Comparison of ENCODE assay signal across 8 mouse cellular contexts in genomic region chr7:122066945-122067516, GRCm38 (mm10). TPM values are rescaled to one million over a fixed set of nuclear protein-coding genes. Genes with fewer than 3 reads are reported as not detected.
A peak's percentile ranks its signal among the peaks of the same experiment; 100 is the strongest.
DNase-seq lines count a peak whose midpoint lies in the region; ATAC-seq lines count a peak whose summit lies in the region.

TSS of gene Ubfd1 (plus strand) at chr7:122067175.
TSS of gene Ears2 (minus strand) at chr7:122067263.

- ATAC-seq in forebrain, embryonic 11.5 days (replicated peaks; ENCODE audit: low FRiP score) = peak; percentile 99
- ATAC-seq in heart, embryonic 16.5 days (replicated peaks; ENCODE audit: extremely low read depth, insufficient read depth, low FRiP score) = peak; percentile 98
- ATAC-seq in liver, embryonic 15.5 days (ENCODE audit: insufficient read depth) = peak; percentile 99
- peak; percentile 98 for ATAC-seq in neural tube, embryonic 12.5 days (ENCODE audit: low FRiP score, low read depth)

- under 1% methylated on average over 57 of the region's 60 CpGs for WGBS in forebrain, embryonic 11.5 days
- WGBS in heart, embryonic 16.5 days = under 1% methylated on average over 60 of the region's 60 CpGs
- under 1% methylated on average over 60 of the region's 60 CpGs for WGBS in liver, embryonic 15.5 days (ENCODE audit: insufficient replicate concordance)
- under 1% methylated on average over 60 of the region's 60 CpGs for WGBS in neural tube, embryonic 12.5 days

- H3K4me1 ChIP-seq in forebrain, embryonic 11.5 days (replicated peaks; ENCODE audit: control insufficient read depth, insufficient read depth, low read length) = peaks cover 10% of the 10 kb centered on the region; the same call in 1 of the 2 replicates
- H3K4me1 ChIP-seq in heart, embryonic 16.5 days (ENCODE audit: control insufficient read depth, insufficient read depth, low read length) = peaks cover 31% of the 10 kb centered on the region
- peaks cover 40% of the 10 kb centered on the region for H3K4me1 ChIP-seq in liver, embryonic 15.5 days (replicated peaks)
- H3K4me1 ChIP-seq in neural tube, embryonic 12.5 days = peaks cover 19% of the 10 kb centered on the region

- peak within 1 kb of the TSS; percentile 91 for H3K27ac ChIP-seq in forebrain, embryonic 11.5 days (ENCODE audit: low read depth, low read length)
- H3K27ac ChIP-seq in heart, embryonic 16.5 days (ENCODE audit: low read length) = peak within 1 kb of the TSS; percentile 87
- H3K27ac ChIP-seq in liver, embryonic 15.5 days (replicated peaks) = peak within 1 kb of the TSS; percentile 83
- peak within 1 kb of the TSS; percentile 88 for H3K27ac ChIP-seq in neural tube, embryonic 12.5 days

- peak; percentile 89 to 96 for DNase-seq in CD8-positive naive resting alpha-beta T cell, adult 2 months (ENCODE audit: low read depth in 2 of 2, low spot score in 2 of 2)
- peak; percentile 93 for DNase-seq in c-Kit-positive CD71-negative TER-119-negative erythroid progenitor cells, embryonic 14.5 days (ENCODE audit: low read depth)
- peak; percentile 98 for DNase-seq in forebrain, embryonic 11.5 days (ENCODE audit: low spot score)
- DNase-seq in kidney, postnatal 36 days = peak; percentile 96 to 97
- peak; percentile 96 for DNase-seq in telencephalon, adult 2 months (ENCODE audit: low read depth, low spot score)

- H3K9ac ChIP-seq in forebrain, embryonic 11.5 days (ENCODE audit: low read length) = peak within 1 kb of the TSS; percentile 96
- H3K9ac ChIP-seq in heart, embryonic 16.5 days (ENCODE audit: low read length) = peak within 1 kb of the TSS; percentile 97
- H3K9ac ChIP-seq in liver, embryonic 15.5 days = peak within 1 kb of the TSS; percentile 88
- peak within 1 kb of the TSS; percentile 97 for H3K9ac ChIP-seq in neural tube, embryonic 12.5 days

- peak within 1 kb of the TSS; percentile 98 for H3K4me3 ChIP-seq in forebrain, embryonic 11.5 days (ENCODE audit: low read depth, low read length)
- H3K4me3 ChIP-seq in heart, embryonic 16.5 days (ENCODE audit: low read length) = peak within 1 kb of the TSS; percentile 99
- peak within 1 kb of the TSS; percentile 93 for H3K4me3 ChIP-seq in liver, embryonic 15.5 days (replicated peaks)
- H3K4me3 ChIP-seq in neural tube, embryonic 12.5 days = peak within 1 kb of the TSS; percentile 100

- no peaks in the 10 kb centered on the region for H3K27me3 ChIP-seq in forebrain, embryonic 11.5 days (ENCODE audit: control insufficient read depth, insufficient read depth, low read length)
- H3K27me3 ChIP-seq in heart, embryonic 16.5 days (ENCODE audit: control insufficient read depth, insufficient read depth, low read length) = no peaks in the 10 kb centered on the region
- H3K27me3 ChIP-seq in liver, embryonic 15.5 days = no peaks in the 10 kb centered on the region
- no peaks in the 10 kb centered on the region for H3K27me3 ChIP-seq in neural tube, embryonic 12.5 days (replicated peaks)

- H3K9me3 ChIP-seq in forebrain, embryonic 11.5 days (ENCODE audit: control insufficient read depth, low read length) = no peaks in the 10 kb centered on the region
- H3K9me3 ChIP-seq in heart, embryonic 16.5 days (replicated peaks; ENCODE audit: control insufficient read depth, low read length) = no peaks in the 10 kb centered on the region
- H3K9me3 ChIP-seq in liver, embryonic 15.5 days (replicated peaks) = no peaks in the 10 kb centered on the region
- no peaks in the 10 kb centered on the region for H3K9me3 ChIP-seq in neural tube, embryonic 12.5 days

- peak within 1 kb of the TSS; percentile 87 for H3K4me2 ChIP-seq in forebrain, embryonic 11.5 days (ENCODE audit: low read depth, low read length, severe bottlenecking)
- peak within 1 kb of the TSS; percentile 96 for H3K4me2 ChIP-seq in heart, embryonic 16.5 days (ENCODE audit: low read depth, low read length)
- peak within 1 kb of the TSS; percentile 96 for H3K4me2 ChIP-seq in liver, embryonic 15.5 days
- H3K4me2 ChIP-seq in neural tube, embryonic 12.5 days (replicated peaks) = peak within 1 kb of the TSS; percentile 79

- peaks cover 3% of the 10 kb centered on the region; the same call in 1 of the 2 replicates for H3K36me3 ChIP-seq in forebrain, embryonic 11.5 days (ENCODE audit: control insufficient read depth, insufficient read depth, low read length)
- H3K36me3 ChIP-seq in heart, embryonic 16.5 days (ENCODE audit: control insufficient read depth, insufficient read depth) = peaks cover 26% of the 10 kb centered on the region
- peaks cover 28% of the 10 kb centered on the region for H3K36me3 ChIP-seq in liver, embryonic 15.5 days (replicated peaks)
- H3K36me3 ChIP-seq in neural tube, embryonic 12.5 days = peaks cover 20% of the 10 kb centered on the region

RNA-seq across cellular contexts. Expression of gene Ubfd1, which starts in this region (rescaled TPM):
- 89.0 and 90.6 TPM in 2 replicates for polyA plus RNA-seq in forebrain, embryonic 11.5 days (2014; fragmentation: Nextera tagmentation; extraction: Ambion mirVana)
- 43.1 and 44.5 TPM in 2 replicates for polyA plus RNA-seq in heart, embryonic 16.5 days (2015; fragmentation: Nextera tagmentation; extraction: Ambion mirVana)
- polyA plus RNA-seq in liver, embryonic 15.5 days (2015; fragmentation: Nextera tagmentation; extraction: Ambion mirVana) = 15.6 and 16.2 TPM in 2 replicates
- polyA plus RNA-seq in neural tube, embryonic 12.5 days (2016; fragmentation: Nextera tagmentation; extraction: Ambion mirVana) = 89.0 and 91.2 TPM in 2 replicates

RNA-seq across cellular contexts. Expression of gene Ears2, which starts in this region (rescaled TPM):
- polyA plus RNA-seq in forebrain, embryonic 11.5 days (2014; fragmentation: Nextera tagmentation; extraction: Ambion mirVana) = 18.1 and 18.3 TPM in 2 replicates
- polyA plus RNA-seq in heart, embryonic 16.5 days (2015; fragmentation: Nextera tagmentation; extraction: Ambion mirVana) = 40.4 and 41.9 TPM in 2 replicates
- polyA plus RNA-seq in liver, embryonic 15.5 days (2015; fragmentation: Nextera tagmentation; extraction: Ambion mirVana) = 7.0 and 8.9 TPM in 2 replicates
- 12.5 and 12.8 TPM in 2 replicates for polyA plus RNA-seq in neural tube, embryonic 12.5 days (2016; fragmentation: Nextera tagmentation; extraction: Ambion mirVana)

Comparison
In these comparisons a context has a peak if more than half of its experiments do, and no peak if none do; other contexts are left out.
1. Peak in every context shown above with its lines: DNase-seq, ATAC-seq, H3K4me3 ChIP-seq and H3K27ac ChIP-seq.